ENCODE assay signal across 1 mouse cellular context in the genomic region with DNA sequence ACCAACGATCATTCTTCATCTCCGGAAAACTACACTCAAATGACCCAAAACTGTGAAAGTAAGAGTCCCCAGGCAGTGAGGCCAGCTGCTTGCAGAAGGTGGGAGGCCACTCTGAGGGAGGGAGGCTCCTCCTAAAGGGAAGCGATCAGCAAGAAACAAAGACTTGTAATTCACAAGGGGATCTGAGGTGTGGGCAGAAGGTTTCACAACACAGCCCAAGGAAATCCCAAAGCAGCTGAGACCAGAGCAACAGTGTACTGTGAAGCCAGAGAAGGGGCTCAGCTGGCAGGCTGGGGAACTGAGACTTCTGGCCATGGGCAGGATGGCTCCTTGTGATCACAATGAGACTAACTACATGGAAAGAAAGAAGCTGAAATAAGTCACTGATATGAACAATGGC.
TF ChIP-seq lines count a peak whose summit lies in the region.

No protein-coding gene starts in this region.

TF ChIP-seq in CH12.LX, 34 proteins besides CTCF, POLR2A, EP300 and RAD21 (continued from another document):
- TF ChIP-seq KAT2A (IDR thresholded peaks at IDR 0.05; ENCODE audit: insufficient replicate concordance, low read length) (0 out of 2 replicates have a peak, but pooled peaks have one; percentile 56), JUN (IDR thresholded peaks at IDR 0.05; ENCODE audit: insufficient read depth, low read depth, low read length) (no peak), MEF2A (IDR thresholded peaks at IDR 0.05; ENCODE audit: borderline replicate concordance, low read depth, low read length) (peak; percentile 82), MYC (IDR thresholded peaks at IDR 0.05; ENCODE audit: low read depth, low read length) (peak; percentile 32; the same call in 1 of the 2 replicates), RCOR1 (conservative IDR thresholded peaks at IDR 0.05; ENCODE audit: low read depth, low read length) (no peak), IRF4 (IDR thresholded peaks at IDR 0.05; ENCODE audit: low read depth, low read length) (peak; percentile 91), CHD1 (IDR thresholded peaks at IDR 0.05; ENCODE audit: low read depth, low read length) (no peak), TCF12 (IDR thresholded peaks at IDR 0.05; ENCODE audit: low read depth, low read length) (peak; percentile 93), USF2 (conservative IDR thresholded peaks at IDR 0.05; ENCODE audit: low read depth, low read length) (no peak), PAX5 (IDR thresholded peaks at IDR 0.05; ENCODE audit: low read length) (no peak), UBTF (IDR thresholded peaks at IDR 0.05; ENCODE audit: low read depth, low read length) (peak; percentile 99), CHD2 (IDR thresholded peaks at IDR 0.05; ENCODE audit: low read length) (peak; percentile 61; the same call in 1 of the 2 replicates), MAX (IDR thresholded peaks at IDR 0.05; ENCODE audit: low read length) (peak; percentile 44; the same call in 1 of the 2 replicates), MAFK (IDR thresholded peaks at IDR 0.05; ENCODE audit: insufficient replicate concordance, low read length) (0 out of 2 replicates have a peak, but pooled peaks have one; percentile 59), ZMIZ1 (IDR thresholded peaks at IDR 0.05; ENCODE audit: low read depth, low read length) (0 out of 2 replicates have a peak, but pooled peaks have one; percentile 44), ZC3H11A (IDR thresholded peaks at IDR 0.05; ENCODE audit: low read depth, low read length) (no peak), E2F4 (IDR thresholded peaks at IDR 0.05; ENCODE audit: insufficient replicate concordance, low read depth, low read length) (no peak), SIN3A (IDR thresholded peaks at IDR 0.05; ENCODE audit: low read length) (peak; percentile 72; the same call in 1 of the 2 replicates)
